Mouse (Mus musculus) embryo, embryonic 10.5 days (tissue): Measurements from ENCODE around the gene 4930432M17Rik.
A peak's percentile ranks its signal among the peaks of the same experiment; 100 is the strongest.

Experiments used
- DNase-seq: peaks from one replicate; pipeline ENCODE4 v3.0.0-alpha.2; 2015; ENCODE audit warnings: low spot score

Gene 4930432M17Rik

DNA sequence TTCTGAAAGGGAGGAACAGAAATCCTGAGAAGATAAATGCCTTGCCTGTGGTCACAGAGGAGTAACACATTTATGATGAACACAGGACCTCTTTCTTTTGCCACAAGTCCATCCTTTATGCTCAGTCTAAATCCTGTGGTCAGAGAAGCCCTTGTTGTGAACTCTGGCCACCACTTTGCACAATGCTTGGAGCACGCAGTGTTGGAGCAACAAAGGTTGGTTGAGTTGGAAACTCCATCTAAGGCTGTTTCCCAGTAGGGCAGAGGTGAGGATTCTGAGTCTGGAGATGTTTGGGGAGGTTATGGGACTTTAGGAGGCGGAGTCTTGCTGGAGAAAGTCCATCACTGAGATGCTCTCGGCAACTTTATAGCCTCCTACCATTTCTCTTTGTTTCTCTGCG is 36.5 kb downstream of the 4930432M17Rik start:
- no peak for DNase-seq

DNA sequence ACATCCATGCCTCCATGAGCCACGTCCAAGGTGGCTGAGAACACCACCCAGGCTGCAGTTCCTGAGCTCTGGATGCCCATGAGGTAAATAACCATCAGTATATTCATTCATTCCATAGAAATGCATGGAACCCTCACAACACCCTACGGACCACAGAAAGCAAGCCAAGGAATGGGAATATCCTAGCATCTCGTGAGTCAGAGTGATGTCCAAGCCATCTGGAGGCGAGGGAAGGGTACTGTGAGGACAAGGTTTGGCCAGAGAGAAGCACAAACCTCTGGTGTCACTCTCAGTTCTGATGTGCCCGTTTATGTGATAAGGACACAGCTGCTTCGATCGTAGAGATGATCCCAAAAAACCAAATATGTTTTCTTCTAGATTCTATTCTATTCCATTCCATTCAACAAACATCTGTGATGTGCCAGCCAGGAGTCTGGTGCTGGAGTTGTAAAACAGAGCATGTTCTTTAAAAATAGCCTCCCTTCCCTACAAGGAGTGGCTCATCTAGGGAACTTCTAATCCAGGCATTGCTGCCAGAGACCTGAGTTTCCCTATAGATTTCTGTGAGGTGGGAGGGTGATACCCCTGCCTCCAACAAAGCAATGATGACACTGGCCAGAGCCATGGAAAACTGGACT is 40.5 kb downstream of the 4930432M17Rik start:
- DNase-seq = no peak

DNA sequence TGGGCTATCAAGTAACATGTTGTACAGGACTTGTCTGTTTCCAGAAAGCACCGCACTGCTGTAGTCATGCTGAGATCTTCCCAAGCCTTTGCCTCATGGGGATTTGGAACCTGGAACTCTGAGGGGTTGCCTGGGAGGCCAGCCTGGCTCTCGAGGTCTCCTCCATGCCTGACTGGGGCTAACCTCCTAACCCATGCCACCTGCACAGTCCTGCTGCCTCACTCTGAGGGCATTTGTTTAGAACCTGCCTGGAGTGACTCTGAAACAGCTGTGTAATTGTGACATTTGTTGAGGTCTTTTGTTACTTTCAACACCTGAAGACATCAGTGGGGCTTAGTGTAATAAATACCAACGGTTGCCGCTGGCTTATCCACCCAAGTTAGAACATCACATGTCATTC is 41.7 kb downstream of the 4930432M17Rik start:
- DNase-seq = no peak

DNA sequence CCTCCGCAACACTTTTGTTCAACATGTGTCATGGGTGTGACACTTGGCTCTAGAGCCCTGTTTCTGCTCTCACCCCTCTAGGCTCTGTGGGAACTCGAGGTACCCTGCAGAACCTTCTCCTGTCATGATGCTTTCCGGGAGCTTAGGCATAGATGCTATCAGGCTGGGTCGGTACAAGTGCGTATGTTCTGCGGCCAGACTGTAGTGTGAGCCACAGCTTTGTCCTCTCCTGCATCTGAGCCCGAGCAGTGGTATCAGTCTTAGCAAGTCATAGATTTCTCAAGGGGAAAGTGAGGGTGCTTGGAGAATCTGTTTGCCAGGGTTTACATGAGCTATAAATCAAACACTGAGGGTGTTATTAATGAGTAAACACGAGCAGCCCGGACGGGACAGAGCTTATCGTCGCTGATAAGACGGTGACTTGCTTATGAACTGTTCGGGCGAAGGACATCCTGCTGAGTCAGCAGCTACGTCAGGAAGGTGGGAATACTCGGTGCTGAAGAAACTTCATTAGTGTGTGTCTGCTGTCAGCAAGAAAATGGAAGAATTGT is 42.7 kb downstream of the 4930432M17Rik start:
- no peak for DNase-seq

- no peak for DNase-seq
Observed at GRCm38 (mm10) chr3:121713816-121714215, 43.3 kb downstream of the 4930432M17Rik start.

DNA sequence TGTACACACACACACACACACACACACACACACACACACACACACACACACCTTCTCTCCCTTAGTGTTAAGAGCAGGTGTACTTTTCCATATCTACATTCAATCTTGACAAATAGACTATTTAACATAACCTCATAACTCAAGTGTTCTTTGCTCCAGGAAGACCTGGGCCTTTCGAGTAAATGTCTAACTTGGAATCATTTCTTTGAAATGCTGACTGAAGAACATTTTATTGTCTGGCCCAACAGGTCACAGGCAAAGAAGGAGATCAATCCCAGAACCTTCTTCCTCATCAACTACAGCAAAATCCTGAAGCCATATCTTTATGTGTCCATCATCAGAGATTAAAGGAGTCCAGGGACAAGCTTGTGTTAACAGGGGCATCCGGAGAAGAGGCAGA is 43.9 kb downstream of the 4930432M17Rik start:
- no peak for DNase-seq

- DNase-seq = no peak
Observed at GRCm38 (mm10) chr3:121715336-121715735, 44.8 kb downstream of the 4930432M17Rik start.

DNA sequence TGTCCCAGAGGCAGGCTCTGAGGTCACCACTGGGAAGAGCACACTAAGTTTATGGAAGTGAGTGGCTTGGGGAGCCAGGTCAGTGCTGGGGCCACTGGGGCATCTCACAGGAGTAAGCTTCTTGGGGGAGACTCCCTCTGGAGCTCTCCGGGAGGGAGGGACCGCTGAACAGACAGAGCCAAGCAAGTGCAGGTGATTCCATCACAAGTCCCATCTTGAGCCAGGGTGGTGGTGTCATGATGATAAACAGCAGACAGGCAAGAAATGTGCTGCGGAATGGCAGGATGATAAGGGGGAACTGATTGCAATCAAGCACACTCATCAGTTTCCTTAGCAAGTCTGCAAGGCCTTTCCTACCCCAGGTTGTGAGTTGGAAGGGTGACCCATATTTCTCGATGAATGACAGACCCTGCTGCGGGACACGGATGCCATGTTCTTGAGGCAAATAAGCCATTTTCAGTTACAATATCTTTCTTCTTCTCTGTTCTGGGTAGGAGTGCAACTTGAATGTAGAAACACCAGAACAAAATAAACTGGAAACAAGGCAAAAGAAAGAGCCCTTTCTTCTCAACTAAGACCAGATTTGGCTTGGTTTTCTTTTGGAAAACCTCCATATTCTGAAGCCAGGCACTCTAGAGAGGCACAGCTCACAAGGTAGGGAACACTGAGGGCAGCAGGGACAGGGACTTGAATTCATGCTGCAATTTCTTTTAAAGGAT is 45.3 kb downstream of the 4930432M17Rik start:
- DNase-seq = no peak

DNA sequence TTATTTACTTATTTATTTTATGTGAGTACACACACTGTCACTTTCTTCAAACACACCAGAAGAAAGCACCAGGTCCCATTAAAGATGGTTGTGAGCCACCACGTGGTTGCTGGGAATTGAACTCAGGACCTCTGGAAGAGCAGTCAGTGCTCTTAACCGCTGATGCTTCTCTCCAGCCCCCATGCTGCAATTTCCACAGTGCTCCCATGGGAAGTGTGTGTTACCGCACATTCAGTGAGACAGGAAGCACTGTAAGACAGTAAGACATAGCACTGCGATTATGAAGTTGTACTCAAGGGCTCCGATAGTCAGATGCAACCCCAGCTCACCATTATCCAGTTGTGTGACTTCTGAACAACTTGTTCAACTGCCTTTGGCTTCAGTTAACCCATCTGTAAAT is 45.9 kb downstream of the 4930432M17Rik start:
- no peak for DNase-seq

DNA sequence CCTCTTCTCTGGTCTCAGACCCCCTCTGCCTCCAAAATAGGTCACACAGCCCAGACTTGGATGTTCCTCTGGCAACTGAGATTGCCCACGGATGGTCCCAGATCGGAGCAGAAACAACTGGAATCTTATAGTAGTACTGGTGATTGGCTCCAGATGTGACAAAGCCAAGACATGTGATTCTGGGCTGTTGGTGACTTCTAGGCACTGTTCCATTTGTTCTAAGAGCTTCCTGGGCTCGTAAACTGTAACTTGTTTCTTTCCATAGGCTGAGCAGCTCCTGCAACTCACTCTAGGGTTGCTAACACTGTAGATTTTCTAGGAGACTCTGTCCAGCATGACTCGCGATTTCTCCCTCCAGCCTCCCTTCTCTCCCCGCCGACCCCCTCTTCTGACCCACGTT is 48.1 kb downstream of the 4930432M17Rik start:
- no peak for DNase-seq

GRCm38 (mm10) chr3:121719701-121720100 is 49.1 kb downstream of the 4930432M17Rik start:
- DNase-seq = no peak

- no peak for DNase-seq
Observed at GRCm38 (mm10) chr3:121720801-121721690, 50.5 kb downstream of the 4930432M17Rik start.

- no peak for DNase-seq
Observed at GRCm38 (mm10) chr3:121721691-121722070, 51.1 kb downstream of the 4930432M17Rik start.

DNA sequence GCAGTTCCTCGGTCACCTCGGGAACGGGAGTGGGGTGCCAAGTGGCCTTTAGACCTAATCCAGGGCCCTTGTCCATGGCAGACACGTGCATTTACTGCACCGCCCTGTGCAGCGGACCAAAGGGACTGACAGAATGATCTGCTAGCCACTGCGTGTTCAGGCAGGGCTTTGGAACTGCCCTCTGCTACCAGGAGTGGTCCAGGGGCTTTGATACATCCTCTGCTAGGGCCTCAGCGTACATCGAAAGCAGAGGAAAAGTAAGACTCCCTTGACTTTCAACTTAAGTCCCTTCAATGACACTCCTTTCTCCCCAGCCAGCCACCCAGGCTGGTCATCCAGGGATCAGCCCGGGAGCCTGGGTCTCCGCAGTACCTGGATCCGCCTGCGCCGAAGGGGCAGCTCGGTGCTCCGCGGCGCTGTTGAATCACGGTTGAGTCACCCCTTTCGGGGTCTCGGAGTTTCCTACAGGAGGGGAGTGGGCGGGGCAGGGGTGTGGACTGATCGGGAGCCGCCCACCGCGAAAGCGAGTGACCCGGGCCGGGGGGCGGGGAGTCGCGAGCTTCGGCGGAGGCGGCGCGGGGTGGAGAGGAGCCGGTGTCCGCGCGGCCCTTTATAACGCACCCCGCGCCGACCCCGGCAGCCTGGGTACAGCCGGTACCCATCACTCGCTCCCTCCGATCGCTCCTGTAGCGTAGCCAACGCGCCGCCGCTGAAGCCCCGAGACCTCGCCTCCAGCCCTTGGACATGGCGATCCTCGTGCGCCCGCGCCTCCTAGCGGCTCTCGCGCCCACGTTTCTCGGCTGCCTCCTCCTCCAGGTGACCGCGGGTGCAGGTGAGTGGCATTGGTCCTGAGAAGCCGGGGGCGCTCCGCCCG is 52.6 kb downstream of the 4930432M17Rik start, which contains the start of gene F3:
TSS of gene F3 (plus strand) at position 567 of the 874 bp plus-strand sequence.
- peak; percentile 91 for DNase-seq

- DNase-seq = no peak
Observed at GRCm38 (mm10) chr3:121723968-121724524, 53.5 kb downstream of the 4930432M17Rik start.

DNA sequence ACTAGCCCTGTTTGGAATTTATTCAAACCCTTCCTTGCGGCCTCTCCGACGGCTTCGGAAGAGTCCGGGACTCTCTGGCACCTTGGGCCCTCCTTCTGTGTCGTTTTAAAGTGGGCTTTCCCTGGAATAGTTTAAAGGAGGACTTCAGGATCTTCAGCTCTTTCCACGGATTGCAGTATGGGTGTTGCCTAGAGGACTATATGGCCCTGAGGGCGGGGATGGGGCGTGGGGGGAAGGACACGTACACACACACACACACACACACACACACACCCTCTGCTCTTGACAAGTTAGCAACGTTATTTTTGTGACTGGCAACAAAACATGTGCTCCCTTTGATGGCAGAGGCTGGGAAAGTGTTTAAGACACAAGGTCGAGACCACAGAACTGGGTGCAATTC is 54.0 kb downstream of the 4930432M17Rik start:
- no peak for DNase-seq

DNA sequence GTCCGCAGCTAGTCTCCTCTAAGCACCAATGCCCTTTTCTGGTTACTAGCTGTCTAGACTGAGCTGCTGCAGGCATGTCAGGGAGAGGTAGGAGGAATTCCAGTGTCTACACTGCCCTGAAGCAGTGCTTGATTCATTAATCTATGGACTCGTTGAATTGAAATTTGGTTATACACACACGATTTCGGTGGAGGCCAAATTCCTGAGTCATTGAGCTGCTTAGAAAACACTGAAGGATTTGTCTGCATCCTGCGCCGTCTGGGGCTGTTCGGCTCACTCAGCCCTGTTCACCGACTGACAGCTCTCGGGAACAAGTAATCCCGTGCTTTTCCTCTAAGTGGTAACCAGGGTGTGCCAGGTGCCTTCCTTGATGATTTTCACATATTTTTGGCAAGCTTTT is 55.1 kb downstream of the 4930432M17Rik start:
- DNase-seq = no peak

DNA sequence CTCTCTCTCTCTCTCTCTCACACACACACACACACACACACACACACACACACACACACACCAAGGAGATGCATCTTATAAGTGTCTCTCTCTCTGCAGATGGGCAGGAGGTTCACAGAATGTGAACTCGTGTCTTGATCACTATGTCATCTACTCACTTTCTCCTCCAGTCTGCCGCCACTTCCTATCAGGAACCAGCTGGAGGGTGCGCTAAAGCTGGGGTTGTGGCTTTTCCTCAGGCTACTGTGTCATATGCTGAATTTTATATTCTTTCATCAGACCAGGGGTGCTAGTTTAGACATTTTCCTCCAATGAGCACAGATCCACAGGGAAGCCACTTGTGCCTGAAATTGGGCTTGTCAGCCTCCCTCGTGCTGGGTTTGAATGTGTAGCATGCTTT is 59.1 kb downstream of the 4930432M17Rik start:
- no peak for DNase-seq
